Mouse (Mus musculus) naive thymus-derived CD4-positive, alpha-beta T cell, adult 2 months (primary cell): Measurements from ENCODE around the gene Arhgap8.

Experiments used
- DNase-seq: peaks from one replicate; pipeline ENCODE4 v3.0.0-alpha.2; 2011; ENCODE audit warnings: low read depth

The Arhgap8 gene

GRCm38 (mm10) chr15:84803685-84804084 is 83.8 kb downstream of the Arhgap8 start:
- DNase-seq: peak; percentile 51

GRCm38 (mm10) chr15:84809275-84809952 is 89.6 kb downstream of the Arhgap8 start:
- DNase-seq: no peak

- DNase-seq: no peak
Observed at GRCm38 (mm10) chr15:84811126-84811525, 91.3 kb downstream of the Arhgap8 start.

GRCm38 (mm10) chr15:84812831-84813357 is 93.0 kb downstream of the Arhgap8 start:
- no peak for DNase-seq

DNA sequence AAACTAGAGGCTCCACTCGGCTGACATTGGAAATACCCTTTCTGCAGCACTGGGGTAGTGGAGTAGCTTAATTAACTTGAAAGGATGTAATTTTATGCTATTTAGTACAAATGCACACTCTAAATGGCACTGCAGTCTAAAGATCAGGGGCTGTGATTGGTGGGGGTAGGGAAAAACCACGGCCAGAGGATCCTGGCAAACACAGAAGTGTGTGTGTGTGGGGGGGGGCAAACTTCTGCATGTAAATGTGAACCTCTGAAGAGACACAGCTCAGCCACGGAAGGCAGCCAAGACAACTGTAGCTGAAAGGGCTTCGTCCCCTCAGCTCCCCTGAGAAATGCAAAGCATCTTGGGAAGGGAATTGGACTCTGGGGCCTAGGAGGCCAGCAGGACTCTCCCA is 95.3 kb downstream of the Arhgap8 start:
- no peak for DNase-seq

DNA sequence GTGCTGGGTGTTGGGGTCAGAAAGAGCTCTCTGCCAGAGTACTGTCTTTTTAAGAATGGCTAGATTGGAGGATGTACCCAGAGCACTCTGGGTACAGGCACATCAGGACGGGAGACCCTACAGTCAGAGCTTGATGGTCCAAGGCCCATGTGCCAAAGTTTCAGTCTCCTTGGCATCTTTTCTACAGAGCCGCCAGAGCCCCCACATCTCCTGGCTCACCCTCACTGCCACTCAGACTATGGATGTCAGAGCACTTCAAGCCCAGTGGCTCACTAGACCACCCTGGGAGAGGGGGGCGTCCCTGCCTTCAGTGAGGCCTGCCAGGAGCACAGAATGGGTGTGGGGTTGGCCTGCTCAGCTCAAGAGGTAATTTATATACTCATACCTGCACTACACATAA is 97.7 kb downstream of the Arhgap8 start:
- DNase-seq: no peak

GRCm38 (mm10) chr15:84818284-84818683 is 98.4 kb downstream of the Arhgap8 start:
- no peak for DNase-seq

DNA sequence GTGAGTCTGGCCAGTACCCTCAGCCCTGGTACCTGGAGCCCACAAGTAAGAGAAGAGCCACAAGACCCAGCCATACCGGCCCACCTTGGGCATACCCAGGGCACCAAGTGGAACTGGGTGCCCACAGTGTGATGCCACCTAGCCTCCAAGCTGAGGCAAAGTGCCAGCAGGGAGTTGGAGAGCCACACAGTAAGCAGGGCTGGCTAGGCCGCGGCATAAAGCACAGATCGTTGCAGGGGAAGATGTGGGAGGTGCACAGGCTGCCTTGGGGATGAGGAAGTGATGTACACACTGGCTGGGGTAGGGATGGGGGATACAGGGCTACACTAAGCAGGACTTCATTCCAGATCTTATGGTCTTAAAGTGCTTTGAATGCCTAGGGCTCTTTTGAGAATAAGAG is 101.0 kb downstream of the Arhgap8 start:
- no peak for DNase-seq
